Mouse (Mus musculus): ENCODE measurements around the gene Fam90a1a. TPM values are rescaled to one million over a fixed set of nuclear protein-coding genes. Genes with fewer than 3 reads are reported as not detected.
"Not testable (repeated sequence)": the region's sequence is repeated elsewhere in the genome, so short reads cannot be mapped to it uniquely, and the experiment has no call there.

Gene Fam90a1a
- total RNA-seq (2021): not detected
- long read RNA-seq, experiment 1: 0 reads
- long read RNA-seq, experiment 2: 0 reads

DNA sequence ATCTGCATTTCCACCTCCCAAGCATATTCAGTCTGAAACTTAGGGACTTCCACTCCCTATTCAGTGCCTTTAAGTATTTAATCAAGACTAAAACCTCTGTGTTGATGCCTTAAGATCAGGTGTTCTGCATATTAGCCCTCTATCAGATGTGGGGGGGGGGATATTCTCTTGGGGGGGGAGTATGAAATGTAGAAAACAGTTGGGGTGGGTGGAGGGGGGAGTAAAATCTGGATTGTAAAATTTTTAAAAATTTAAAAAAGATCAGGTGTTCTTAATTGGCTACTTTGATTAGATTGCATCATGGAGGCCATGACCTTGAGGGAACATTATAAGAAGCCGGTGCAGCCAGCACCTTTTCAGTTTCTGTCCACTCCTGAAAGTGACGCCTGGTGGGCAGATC is at the start of gene Fam90a1a:
Gene Fam90a1a, plus strand, starts transcription at position 301 of the 400 bp plus-strand sequence.
- no peak for DNase-seq

DNA sequence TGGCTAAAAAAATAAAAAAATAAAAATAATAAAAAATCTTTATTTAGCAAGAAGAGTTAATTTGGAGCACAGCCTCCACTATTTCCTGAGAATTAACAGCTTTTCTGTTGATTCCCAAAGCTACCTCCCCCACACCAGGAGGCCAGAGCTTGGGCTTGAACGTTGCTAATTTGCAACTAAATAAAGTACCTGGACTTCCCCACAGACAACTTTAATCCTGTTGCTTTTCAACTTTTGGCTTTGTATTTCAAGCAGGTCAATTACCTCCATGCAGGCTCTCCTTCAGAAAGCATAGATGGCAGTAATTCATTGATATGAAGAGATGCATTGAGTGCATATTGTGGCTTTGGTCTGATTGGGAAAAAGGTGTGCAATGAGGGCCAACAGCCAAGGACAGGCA is 46.6 kb upstream of the Fam90a1a start:
- no peak for DNase-seq

DNA sequence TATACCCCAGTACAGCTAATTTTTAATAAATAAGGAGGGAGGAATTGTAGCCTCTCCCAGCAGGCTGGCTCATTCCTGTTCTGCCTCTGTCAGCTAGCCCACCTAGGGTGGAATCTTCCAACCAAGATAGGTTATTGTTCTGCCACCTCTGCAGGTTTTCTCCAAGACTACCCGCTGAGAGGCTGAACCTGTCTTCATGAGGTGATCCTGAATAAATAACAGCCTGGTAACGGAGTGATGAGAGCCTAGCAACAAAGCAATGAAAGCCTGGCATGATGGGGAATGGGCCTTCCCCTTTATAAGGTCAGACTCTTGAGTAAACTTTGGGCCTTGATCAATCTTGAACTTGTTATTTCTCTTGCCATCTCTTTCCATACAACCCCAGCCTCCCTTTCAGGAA is 46.0 kb upstream of the Fam90a1a start:
- DNase-seq: no peak

DNA sequence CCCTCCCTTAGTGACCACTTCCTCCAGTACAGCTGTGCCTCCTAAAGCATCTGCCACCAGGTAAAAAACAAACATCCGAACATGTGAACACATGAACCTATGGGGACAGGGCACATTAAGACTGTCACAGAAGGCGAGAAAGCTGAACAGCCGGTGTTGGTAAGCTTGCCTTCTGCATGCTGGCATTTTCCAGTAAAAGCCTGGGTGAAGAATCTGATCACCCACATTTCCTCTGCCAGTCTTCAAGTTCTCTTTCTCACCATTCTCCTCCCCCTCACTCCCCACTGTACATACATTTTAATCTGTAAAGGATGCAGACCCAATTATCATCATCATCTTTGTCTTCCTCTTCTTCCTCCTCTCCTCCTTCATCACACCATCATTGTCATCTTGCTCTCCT is 42.9 kb upstream of the Fam90a1a start:
- DNase-seq: no peak

DNA sequence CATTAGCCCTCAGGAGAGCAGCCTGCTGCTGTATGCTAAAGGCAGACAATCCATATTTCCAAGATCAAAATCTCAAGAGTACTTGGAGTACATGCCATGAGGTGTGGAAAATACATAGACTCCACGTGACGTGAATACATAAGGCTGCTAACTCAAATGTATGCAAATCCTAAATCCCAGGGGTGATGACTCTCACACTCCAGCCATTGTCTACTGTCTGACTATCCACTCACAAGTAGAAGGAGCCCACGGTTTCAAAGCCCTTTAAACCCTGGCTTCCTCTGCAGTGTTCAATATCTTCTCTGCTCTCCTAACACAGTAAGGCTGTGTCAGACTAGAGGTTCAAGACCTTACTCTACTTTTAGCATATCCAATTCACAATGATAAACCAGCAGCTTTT is 27.8 kb upstream of the Fam90a1a start:
- not testable (repeated sequence) for DNase-seq

- no peak for DNase-seq
Observed at GRCm38 (mm10) chr8:21932610-21933009, 25.9 kb upstream of the Fam90a1a start, which contains the start of gene Defb15. Gene Defb15 (minus strand): TSS chr8:21932710.

- not testable (repeated sequence) for DNase-seq
Observed at GRCm38 (mm10) chr8:21938052-21938451, 20.5 kb upstream of the Fam90a1a start, which contains the start of gene Defb35. Gene Defb35 (plus strand): TSS chr8:21938352.

GRCm38 (mm10) chr8:21946462-21946861 is 12.1 kb upstream of the Fam90a1a start, which contains the start of gene Defb13:
Gene Defb13 (plus strand): TSS chr8:21946762.
- DNase-seq: no peak

GRCm38 (mm10) chr8:21947311-21948017 is 11.1 kb upstream of the Fam90a1a start:
- DNase-seq: no peak

DNA sequence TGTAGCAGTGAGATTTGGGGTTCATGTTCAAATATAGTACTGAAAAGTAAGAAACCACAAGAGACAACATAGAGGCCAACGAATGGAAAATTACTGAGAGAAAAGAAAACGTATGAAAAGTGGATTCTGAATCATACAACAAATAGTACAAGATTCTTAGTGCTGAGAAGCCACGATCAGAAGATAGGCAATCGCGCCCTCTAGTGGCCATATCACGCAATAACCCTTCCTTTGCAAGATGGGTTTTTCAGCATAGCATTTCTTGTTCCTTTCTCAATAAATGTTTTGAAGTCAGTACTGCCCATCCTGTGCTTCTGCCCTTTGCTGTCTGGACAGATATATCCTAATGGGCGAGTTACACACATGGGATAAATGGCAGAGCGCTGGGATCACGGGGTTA is 3.2 kb upstream of the Fam90a1a start:
- DNase-seq: peak in 1 of 2 experiments; percentile 17

DNA sequence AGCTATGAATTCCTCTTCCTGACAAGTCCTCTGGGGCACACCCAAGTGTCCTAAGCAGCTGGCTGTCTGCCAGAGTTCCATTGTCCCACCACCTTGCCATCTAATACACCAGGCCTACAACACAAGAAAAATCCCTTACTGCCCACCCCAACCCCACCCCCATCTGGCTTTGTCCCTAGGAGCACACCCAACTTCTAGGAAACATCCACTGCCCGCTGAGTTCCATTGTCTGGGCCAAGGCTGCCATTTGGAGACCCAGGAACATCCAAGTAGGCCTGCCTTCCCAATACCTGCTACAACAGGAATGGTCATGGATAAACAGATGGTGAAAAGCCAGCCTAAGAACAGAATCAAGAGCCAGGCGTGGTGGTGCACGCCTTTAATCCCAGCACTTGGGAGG is 2.2 kb upstream of the Fam90a1a start:
- DNase-seq: no peak

GRCm38 (mm10) chr8:21966646-21967045 is 8.1 kb downstream of the Fam90a1a start:
- DNase-seq: no peak

GRCm38 (mm10) chr8:21969475-21969874 is 11.0 kb downstream of the Fam90a1a start, which contains the start of gene Ccdc70:
Gene Ccdc70 (plus strand): TSS chr8:21969775.
- DNase-seq: no peak

DNA sequence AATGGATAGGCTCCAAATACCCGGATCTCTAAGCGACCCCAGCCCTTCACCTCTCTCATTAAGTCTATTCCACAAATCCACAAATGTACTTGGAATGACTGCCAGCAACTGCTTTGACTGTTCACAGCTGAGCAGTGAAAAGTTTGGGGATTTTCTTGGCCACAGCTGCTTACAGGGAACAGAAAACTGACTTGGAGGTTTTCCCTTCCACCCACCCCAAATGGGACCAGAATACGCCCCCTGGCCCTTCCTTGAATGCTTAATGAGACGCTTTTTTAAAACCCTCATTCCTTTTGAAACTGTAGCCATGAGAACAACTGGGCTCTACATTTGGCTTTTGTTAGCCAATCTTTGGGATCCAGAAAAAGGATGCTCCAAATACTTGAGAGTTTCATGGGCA is 19.7 kb downstream of the Fam90a1a start:
- DNase-seq: no peak

DNA sequence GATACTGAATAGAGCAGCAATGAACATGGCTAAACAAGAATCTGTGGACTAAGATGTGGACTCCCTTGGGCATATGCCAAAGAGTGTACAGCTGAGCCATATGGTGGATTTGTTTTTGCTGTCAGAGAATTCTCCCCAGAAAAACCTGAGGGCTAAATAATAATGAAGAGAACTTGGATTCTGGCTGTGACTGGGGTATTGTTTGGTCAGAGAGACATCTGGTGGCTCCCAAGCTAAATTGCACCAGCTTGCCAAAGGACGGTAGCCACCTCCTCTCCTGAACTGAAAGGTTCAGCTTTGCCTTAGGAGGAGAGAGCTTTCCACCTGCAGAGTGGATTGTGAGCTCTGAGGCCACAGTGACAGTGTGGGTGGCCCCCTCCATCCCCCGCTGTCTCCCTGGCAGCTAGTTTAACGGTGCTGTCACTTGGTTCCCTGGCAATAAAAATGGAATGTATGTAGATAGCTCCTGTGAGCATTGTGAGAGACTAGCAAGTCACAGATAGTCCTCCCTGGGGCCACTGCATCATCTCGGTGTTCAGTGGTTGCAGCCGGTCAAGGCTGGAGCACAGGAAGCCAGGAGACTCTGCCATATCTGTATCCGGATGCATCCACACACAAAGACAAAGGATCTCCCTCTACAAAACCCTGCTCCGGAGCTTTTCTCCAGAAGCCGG is 23.3 kb downstream of the Fam90a1a start:
- no peak for DNase-seq

DNA sequence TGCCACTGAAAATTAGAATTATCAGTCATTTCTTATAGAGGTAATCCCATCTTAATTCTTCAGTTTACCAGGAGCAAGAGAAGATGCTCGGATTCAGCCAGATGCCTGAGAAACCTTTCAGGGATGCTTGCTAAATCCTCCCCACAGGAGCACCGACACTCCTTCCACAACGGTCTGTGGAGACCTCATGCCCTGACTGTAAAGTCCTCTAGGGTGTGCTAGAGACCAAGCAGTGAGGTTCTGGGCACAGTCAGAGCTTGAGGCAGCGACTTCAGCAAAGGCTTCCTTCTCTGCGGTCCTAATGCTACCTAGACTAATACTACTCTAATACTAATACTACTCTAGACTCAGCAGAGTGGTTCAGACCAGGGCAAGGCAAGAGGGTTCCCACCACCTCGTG is 33.7 kb downstream of the Fam90a1a start:
- peak; percentile 36 to 53 for DNase-seq

- DNase-seq: no peak
Observed at GRCm38 (mm10) chr8:21995181-21995580, 36.7 kb downstream of the Fam90a1a start.

GRCm38 (mm10) chr8:22004750-22005522 is 46.4 kb downstream of the Fam90a1a start:
- no peak for DNase-seq

GRCm38 (mm10) chr8:22006423-22006822 is 47.9 kb downstream of the Fam90a1a start:
- DNase-seq: no peak

GRCm38 (mm10) chr8:22009403-22009802 is 50.9 kb downstream of the Fam90a1a start:
- DNase-seq: no peak

GRCm38 (mm10) chr8:22013034-22013707 is 54.7 kb downstream of the Fam90a1a start:
- DNase-seq: no peak
